Mouse (Mus musculus): ENCODE data around the gene Amd2.

Amd2 gene

GRCm38 (mm10) chr10:35711792-35712191 lies at the start of gene Amd2:
Gene Amd2, minus strand, starts transcription at chr10:35711892.
- DNase-seq: no peak

DNA sequence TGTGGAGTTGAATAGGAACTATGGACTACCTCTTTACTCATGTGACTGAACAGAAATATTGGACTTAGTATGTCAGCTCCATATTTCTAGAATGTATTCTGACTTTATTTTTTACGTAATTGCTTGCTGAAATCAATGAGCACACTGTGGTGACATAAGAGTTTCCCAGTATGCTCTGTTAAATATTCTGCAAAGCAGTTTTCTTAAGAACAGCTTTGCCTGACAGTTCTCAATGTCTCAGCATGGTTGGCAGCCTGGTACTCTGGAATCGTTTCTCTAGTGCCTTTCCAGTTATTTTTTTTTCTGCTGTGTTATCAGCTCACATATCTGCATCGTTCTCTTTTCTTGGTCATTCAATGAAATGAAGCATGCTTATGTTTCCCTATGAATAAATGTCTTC lies 49.6 kb upstream of the Amd2 start:
- DNase-seq: no peak

- DNase-seq: no peak
Observed at GRCm38 (mm10) chr10:35737639-35738038, 25.9 kb upstream of the Amd2 start.

DNA sequence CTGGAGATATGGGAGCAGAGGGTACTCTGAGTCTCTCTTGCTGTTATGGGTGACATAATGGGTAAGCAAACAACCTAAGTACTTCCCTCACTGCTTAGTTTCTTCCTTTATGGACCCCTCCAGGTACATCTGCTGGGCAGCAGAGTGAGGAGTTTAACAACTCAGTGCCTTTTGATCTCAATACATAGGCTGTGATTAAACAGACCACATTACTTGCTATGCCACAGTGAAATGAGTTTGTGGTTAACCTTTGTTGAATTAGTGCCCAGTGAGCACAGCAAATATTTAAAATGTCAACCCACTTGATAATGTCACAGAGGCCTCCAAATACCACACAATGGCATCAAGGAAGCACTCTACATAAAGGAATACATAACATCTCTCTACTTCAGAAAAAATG lies 2.6 kb upstream of the Amd2 start:
- no peak for DNase-seq

All from liver (tissue).